Mouse (Mus musculus): ENCODE measurements around the gene St8sia6.
"Not testable (repeated sequence)": the region's sequence is repeated elsewhere in the genome, so short reads cannot be mapped to it uniquely, and the experiment has no call there.

Gene St8sia6

GRCm38 (mm10) chr2:13757412-13757811, 36.5 kb downstream of the St8sia6 start:
- no peak for DNase-seq

GRCm38 (mm10) chr2:13755733-13756132, 38.1 kb downstream of the St8sia6 start:
- no peak for DNase-seq

GRCm38 (mm10) chr2:13751691-13752090, 42.2 kb downstream of the St8sia6 start:
- DNase-seq, result no peak

GRCm38 (mm10) chr2:13750777-13751176, 43.1 kb downstream of the St8sia6 start:
- no peak for DNase-seq

GRCm38 (mm10) chr2:13750089-13750488, 43.8 kb downstream of the St8sia6 start:
- DNase-seq, result no peak

GRCm38 (mm10) chr2:13749176-13749575, 44.7 kb downstream of the St8sia6 start:
- no peak for DNase-seq

GRCm38 (mm10) chr2:13747576-13747975, 46.3 kb downstream of the St8sia6 start:
- DNase-seq, result no peak

- no peak for DNase-seq
These were observed 47.8 kb downstream of the St8sia6 start for GRCm38 (mm10) chr2:13746023-13746422.

GRCm38 (mm10) chr2:13738704-13739103, 55.2 kb downstream of the St8sia6 start:
- no peak for DNase-seq

- DNase-seq, result no peak
These were observed 66.0 kb downstream of the St8sia6 start for GRCm38 (mm10) chr2:13727901-13728300.

- DNase-seq, result no peak
These were observed 68.3 kb downstream of the St8sia6 start for GRCm38 (mm10) chr2:13725592-13725991.

GRCm38 (mm10) chr2:13722241-13722640, 71.6 kb downstream of the St8sia6 start:
- DNase-seq, result no peak

GRCm38 (mm10) chr2:13718628-13719185, 75.2 kb downstream of the St8sia6 start:
- no peak for DNase-seq

GRCm38 (mm10) chr2:13708785-13709184, 85.1 kb downstream of the St8sia6 start:
- no peak for DNase-seq

GRCm38 (mm10) chr2:13697514-13697913, 96.3 kb downstream of the St8sia6 start:
- DNase-seq, result no peak

- DNase-seq, result no peak
These were observed 99.4 kb downstream of the St8sia6 start for GRCm38 (mm10) chr2:13694417-13694816.

- no peak for DNase-seq
These were observed 109.5 kb downstream of the St8sia6 start for GRCm38 (mm10) chr2:13684380-13684779.

GRCm38 (mm10) chr2:13683205-13683570, 110.7 kb downstream of the St8sia6 start:
- DNase-seq, result no peak

- DNase-seq, result no peak
These were observed 111.2 kb downstream of the St8sia6 start for GRCm38 (mm10) chr2:13682488-13683204.

- DNase-seq, result no peak
These were observed 120.9 kb downstream of the St8sia6 start for GRCm38 (mm10) chr2:13672946-13673345.

- no peak for DNase-seq
These were observed 121.4 kb downstream of the St8sia6 start for GRCm38 (mm10) chr2:13672426-13672825.

- no peak for DNase-seq
These were observed 159.0 kb downstream of the St8sia6 start for GRCm38 (mm10) chr2:13634866-13635265.

GRCm38 (mm10) chr2:13630136-13630832, 163.6 kb downstream of the St8sia6 start:
- no peak for DNase-seq

GRCm38 (mm10) chr2:13603636-13604035, 190.2 kb downstream of the St8sia6 start:
- not testable (repeated sequence) for DNase-seq

Data from cerebellum, adult 9-11 months (tissue).